Mouse (Mus musculus): ENCODE results near the gene Cryzl2. TPM values are rescaled to one million over a fixed set of nuclear protein-coding genes. Genes with fewer than 3 reads are reported as not detected.

Gene Cryzl2
- total RNA-seq (2021), result 30.0 and 36.9 TPM in 2 replicates
- long read RNA-seq, experiment 1, transcript Cryzl2-203 (8 exons, 778 nt), result minor isoform, 6 of 93 reads
- long read RNA-seq, experiment 1, transcript Cryzl2-201 (10 exons, 1,618 nt), result major isoform, 72 of 93 reads
- long read RNA-seq, experiment 1, partial matches to known transcripts, result 4 of 93 reads
- long read RNA-seq, experiment 1, other reads (novel, unspliced or antisense), result 10 of 93 reads
- long read RNA-seq, experiment 2, transcript Cryzl2-203 (8 exons, 778 nt), result minor isoform, 5 of 53 reads
- long read RNA-seq, experiment 2, transcript Cryzl2-201 (10 exons, 1,618 nt), result major isoform, 33 of 53 reads
- long read RNA-seq, experiment 2, partial matches to known transcripts, result 4 of 53 reads
- long read RNA-seq, experiment 2, other reads (novel, unspliced or antisense), result 11 of 53 reads

- DNase-seq, result peak; percentile 94
Observed at GRCm38 (mm10) chr1:157458421-157459208, at the start of gene Cryzl2. Gene Cryzl2, plus strand, starts transcription at chr1:157458577.

GRCm38 (mm10) chr1:157409648-157410047 is 48.7 kb upstream of the Cryzl2 start:
- DNase-seq, result no peak

GRCm38 (mm10) chr1:157410937-157411336 is 47.4 kb upstream of the Cryzl2 start:
- no peak for DNase-seq

GRCm38 (mm10) chr1:157411341-157411710 is 47.1 kb upstream of the Cryzl2 start:
- no peak for DNase-seq

GRCm38 (mm10) chr1:157411711-157412380 is 46.5 kb upstream of the Cryzl2 start:
- peak; percentile 88 for DNase-seq

GRCm38 (mm10) chr1:157412454-157413369 is 45.7 kb upstream of the Cryzl2 start, which contains the start of gene Rasal2:
Gene Rasal2, minus strand, starts transcription at chr1:157412595.
- DNase-seq, result peak; percentile 97

GRCm38 (mm10) chr1:157415771-157416170 is 42.6 kb upstream of the Cryzl2 start:
- DNase-seq, result no peak

- no peak for DNase-seq
Observed at GRCm38 (mm10) chr1:157416628-157417027, 41.7 kb upstream of the Cryzl2 start.

GRCm38 (mm10) chr1:157417414-157417813 is 41.0 kb upstream of the Cryzl2 start:
- DNase-seq, result no peak

- DNase-seq, result peak; percentile 8
Observed at GRCm38 (mm10) chr1:157417861-157418260, 40.5 kb upstream of the Cryzl2 start.

GRCm38 (mm10) chr1:157425741-157426427 is 32.5 kb upstream of the Cryzl2 start:
- no peak for DNase-seq

GRCm38 (mm10) chr1:157426933-157427332 is 31.4 kb upstream of the Cryzl2 start:
- no peak for DNase-seq

- no peak for DNase-seq
Observed at GRCm38 (mm10) chr1:157427604-157428003, 30.8 kb upstream of the Cryzl2 start.

- DNase-seq, result no peak
Observed at GRCm38 (mm10) chr1:157428366-157428765, 30.0 kb upstream of the Cryzl2 start.

- no peak for DNase-seq
Observed at GRCm38 (mm10) chr1:157433316-157433715, 25.1 kb upstream of the Cryzl2 start.

- no peak for DNase-seq
Observed at GRCm38 (mm10) chr1:157434404-157434803, 24.0 kb upstream of the Cryzl2 start.

- no peak for DNase-seq
Observed at GRCm38 (mm10) chr1:157435926-157436325, 22.5 kb upstream of the Cryzl2 start.

GRCm38 (mm10) chr1:157438290-157438689 is 20.1 kb upstream of the Cryzl2 start:
- DNase-seq, result no peak

- DNase-seq, result no peak
Observed at GRCm38 (mm10) chr1:157439101-157439500, 19.3 kb upstream of the Cryzl2 start.

- no peak for DNase-seq
Observed at GRCm38 (mm10) chr1:157439973-157440641, 18.3 kb upstream of the Cryzl2 start.
